Mouse (Mus musculus): ENCODE results near the gene Lrfn4.

DNA sequence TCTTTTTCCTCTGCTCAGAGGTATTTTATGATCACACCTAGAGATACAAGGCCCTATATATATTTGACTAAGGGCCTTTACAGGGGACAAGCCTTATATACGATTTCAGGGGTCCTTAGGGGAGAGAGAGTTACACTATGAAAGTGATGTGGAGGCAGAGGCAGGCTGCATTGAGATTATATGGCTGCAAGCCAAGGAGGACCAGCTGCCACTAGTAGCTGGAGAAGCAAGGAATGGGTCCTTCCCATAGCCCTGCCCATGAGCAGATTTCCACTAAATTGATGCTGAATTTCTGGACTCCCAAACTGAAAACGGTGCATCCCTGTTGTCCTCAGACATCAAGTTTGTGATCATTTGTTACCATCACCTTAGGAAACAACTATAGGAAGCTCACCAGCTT is 31.6 kb downstream of the Lrfn4 start:
- TF ChIP-seq GATA1 (IDR thresholded peaks at IDR 0.05; ENCODE audit: borderline replicate concordance, low read length) (no peak), FLI1 (IDR thresholded peaks at IDR 0.05; ENCODE audit: low read length) (no peak)
